Mouse (Mus musculus) adrenal gland, postnatal 4 days (tissue): Measurements from ENCODE around the gene Fam166a. TPM values are rescaled to one million over a fixed set of nuclear protein-coding genes. Genes with fewer than 3 reads are reported as not detected.

Source experiments
- DNase-seq, 2 experiments: peaks; one replicate each; pipeline ENCODE4 v3.0.0; 2021 to 2022; ENCODE audit warnings: low spot score in 2 of 2, mixed read lengths in 2 of 2
- total RNA-seq, 2 experiments: library from RNA; stranded (reverse); gene quantifications; 2 replicates each; pipeline ENCODE4 v1.2.3; 2021

The Fam166a gene
- total RNA-seq, 2 experiments from 2014 or later = 0.45 to 0.68 TPM

GRCm38 (mm10) chr2:25221331-25221772 lies 2.8 kb downstream of the Fam166a start:
- DNase-seq = no peak

- peak; percentile 60 to 61 for DNase-seq
These were observed 5.3 kb downstream of the Fam166a start for GRCm38 (mm10) chr2:25223681-25224491.

GRCm38 (mm10) chr2:25224492-25224765 lies 5.9 kb downstream of the Fam166a start, which contains the start of gene Tubb4b:
Gene Tubb4b (minus strand): TSS chr2:25224702.
- DNase-seq = no peak

GRCm38 (mm10) chr2:25224766-25225752 lies 6.5 kb downstream of the Fam166a start:
- peak; percentile 84 to 96 for DNase-seq

- DNase-seq = no peak
These were observed 7.3 kb downstream of the Fam166a start for GRCm38 (mm10) chr2:25225811-25226379.

GRCm38 (mm10) chr2:25226864-25227263 lies 8.3 kb downstream of the Fam166a start:
- DNase-seq = no peak

GRCm38 (mm10) chr2:25227406-25227805 lies 8.9 kb downstream of the Fam166a start:
- DNase-seq = no peak

GRCm38 (mm10) chr2:25228431-25228889 lies 9.9 kb downstream of the Fam166a start:
- DNase-seq = peak; percentile 62 to 78

- DNase-seq = no peak
These were observed 10.5 kb downstream of the Fam166a start for GRCm38 (mm10) chr2:25228995-25229530.

- DNase-seq = no peak
These were observed 11.0 kb downstream of the Fam166a start for GRCm38 (mm10) chr2:25229582-25229981.

GRCm38 (mm10) chr2:25230581-25230980 lies 12.0 kb downstream of the Fam166a start:
- no peak for DNase-seq

- no peak for DNase-seq
These were observed 12.5 kb downstream of the Fam166a start for GRCm38 (mm10) chr2:25231038-25231437.

GRCm38 (mm10) chr2:25233421-25233820 lies 14.9 kb downstream of the Fam166a start:
- DNase-seq = no peak

- no peak for DNase-seq
These were observed 15.5 kb downstream of the Fam166a start, which contains the start of gene Slc34a3 for GRCm38 (mm10) chr2:25234050-25234449. Gene Slc34a3 (minus strand): TSS chr2:25234364.

GRCm38 (mm10) chr2:25234551-25235220 lies 16.1 kb downstream of the Fam166a start:
- DNase-seq = no peak

- no peak for DNase-seq
These were observed 18.1 kb downstream of the Fam166a start, which contains the start of gene Rnf224 for GRCm38 (mm10) chr2:25236614-25237013. Gene Rnf224 (minus strand): TSS chr2:25236787.

- DNase-seq = no peak
These were observed 19.0 kb downstream of the Fam166a start for GRCm38 (mm10) chr2:25237522-25237921.

- DNase-seq = no peak
These were observed 19.6 kb downstream of the Fam166a start for GRCm38 (mm10) chr2:25238106-25238505.

- DNase-seq = no peak
These were observed 21.2 kb downstream of the Fam166a start for GRCm38 (mm10) chr2:25239766-25240165.

- DNase-seq = no peak
These were observed 21.8 kb downstream of the Fam166a start for GRCm38 (mm10) chr2:25240310-25240709.
